Mouse (Mus musculus) limb, embryonic 11.5 days (tissue): ENCODE measurements at regions not wholly inside any gene's neighbourhood (a gene's known extent, or its start where the extent isn't known, plus 50 kb on each side); places are given as distances from the start of the nearest gene placed in this dataset.

ENCODE experiments used
- ATAC-seq: fragments of 200-750 bp; cut with Nextera tagmentation; 2 replicates; pipeline ENCODE4 v1.8.0; 2017; ENCODE audit warnings: low read depth; ENCODE audit not compliant: insufficient number of reproducible peaks, low FRiP score, low TSS enrichment
- DNase-seq: peaks from one replicate; pipeline ENCODE4 v3.0.0-alpha.2; 2015; ENCODE audit warnings: low spot score
- H3K27ac ChIP-seq: fragments of 300-500 bp; sonication (generic); replicated peaks from 2 replicates; pipeline ENCODE4 v1.5.1; 2014; ENCODE audit warnings: low read depth, mild to moderate bottlenecking, low read length
- H3K27me3 ChIP-seq: fragments of 300-500 bp; sonication (generic); 2 replicates; pipeline ENCODE4 v1.6.1; 2014; ENCODE audit warnings: mild to moderate bottlenecking, low read length, mixed read lengths; ENCODE audit not compliant: control insufficient read depth, insufficient read depth
- H3K36me3 ChIP-seq: fragments of 300-500 bp; sonication (generic); 2 replicates; pipeline ENCODE4 v1.6.1; 2014; ENCODE audit warnings: mild to moderate bottlenecking, low read length, moderate library complexity, mixed read lengths; ENCODE audit not compliant: control insufficient read depth, insufficient read depth
- H3K4me1 ChIP-seq: fragments of 300-500 bp; sonication (generic); 2 replicates; pipeline ENCODE4 v1.6.1; 2014; ENCODE audit warnings: low read length, mixed read lengths; ENCODE audit not compliant: control insufficient read depth, insufficient read depth
- H3K4me2 ChIP-seq: fragments of 300-500 bp; sonication (generic); 2 replicates; pipeline ENCODE4 v1.6.1; 2014; ENCODE audit warnings: low read depth, mild to moderate bottlenecking, moderate library complexity; ENCODE audit not compliant: severe bottlenecking
- H3K4me3 ChIP-seq: fragments of 300-500 bp; sonication (generic); 2 replicates; pipeline ENCODE4 v1.5.1; 2014; ENCODE audit warnings: low read depth, low read length
- H3K9ac ChIP-seq: fragments of 300-500 bp; sonication (generic); 2 replicates; pipeline ENCODE4 v1.6.1; 2014; ENCODE audit warnings: mild to moderate bottlenecking, low read length
- H3K9me3 ChIP-seq: fragments of 300-500 bp; sonication (generic); 2 replicates; pipeline ENCODE4 v1.6.1; 2016; ENCODE audit warnings: low read length; ENCODE audit not compliant: control insufficient read depth
- WGBS: fragments of 180-500 bp; shearing (Covaris S2); extraction: QIAGEN DNeasy Blood & Tissue Kit; methylation state at CpG from one replicate; pipeline ENCODE4 v1.1.7; 2014; 5-methylcytosine and 5-hydroxymethylcytosine counted together

- Histone ChIP-seq H3K9ac (no peak overlapping the region), H3K4me2 (no peak overlapping the region), H3K4me3 (no peak overlapping the region), H3K9me3 (no peaks in the 10 kb centered on the region), H3K4me1 (no peaks in the 10 kb centered on the region), H3K27me3 (no peaks in the 10 kb centered on the region), H3K36me3 (no peaks in the 10 kb centered on the region), H3K27ac (no peak overlapping the region)
- DNase-seq (no peak), ATAC-seq (no peak)
- 80% methylated on average over 5 of the region's 5 CpGs for WGBS
These were observed 1208.9 kb upstream of the G6pd2 start for GRCm38 (mm10) chr5:60599460-60600299.

- Histone ChIP-seq H3K9me3 (no peaks in the 10 kb centered on the region), H3K9ac (no peak overlapping the region), H3K4me3 (no peak overlapping the region), H3K36me3 (no peaks in the 10 kb centered on the region), H3K27me3 (no peaks in the 10 kb centered on the region), H3K4me1 (no peaks in the 10 kb centered on the region), H3K27ac (no peak overlapping the region), H3K4me2 (no peak overlapping the region)
- DNase-seq (no peak), ATAC-seq (no peak)
- WGBS = 80% methylated on average over 5 of the region's 5 CpGs
These were observed 1208.3 kb upstream of the G6pd2 start for GRCm38 (mm10) chr5:60600300-60600648.

GRCm38 (mm10) chr5:60608943-60609614 lies 1199.5 kb upstream of the G6pd2 start:
- Histone ChIP-seq H3K4me2 (no peak overlapping the region), H3K4me3 (no peak overlapping the region), H3K4me1 (no peaks in the 10 kb centered on the region), H3K27me3 (no peaks in the 10 kb centered on the region), H3K36me3 (no peaks in the 10 kb centered on the region), H3K9me3 (no peaks in the 10 kb centered on the region), H3K9ac (no peak overlapping the region), H3K27ac (no peak overlapping the region)
- 43% methylated on average over 4 of the region's 4 CpGs for WGBS
- no peak for ATAC-seq
- peak; percentile 26 for DNase-seq
